Mouse (Mus musculus): ENCODE results near the gene Tspear. TPM values are rescaled to one million over a fixed set of nuclear protein-coding genes. Genes with fewer than 3 reads are reported as not detected.
"Not testable (repeated sequence)": the region's sequence is repeated elsewhere in the genome, so short reads cannot be mapped to it uniquely, and the experiment has no call there.

The Tspear gene
- total RNA-seq, 2 experiments from 2014 or later: 0.16 to 0.23 TPM

DNA sequence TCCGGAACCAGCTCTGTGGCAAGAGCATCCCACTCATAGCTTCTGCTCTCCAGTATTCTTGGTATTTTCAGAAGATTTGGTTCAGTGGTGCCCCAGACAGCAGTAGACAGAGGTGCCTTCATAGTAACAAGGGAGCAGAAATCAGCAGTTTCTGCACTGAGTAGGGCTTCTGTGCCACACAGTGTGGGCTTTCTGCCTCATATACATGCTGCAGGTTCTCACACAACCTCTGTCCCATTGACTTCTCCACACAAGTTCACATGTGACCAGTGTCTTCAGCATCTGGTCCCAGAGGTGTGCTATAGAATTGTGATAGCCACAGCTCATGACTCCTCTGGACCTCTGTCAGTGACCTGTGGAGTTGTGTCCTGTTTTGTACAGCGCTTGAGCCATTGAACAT lies 102.3 kb downstream of the Tspear start:
- DNase-seq: no peak

GRCm38 (mm10) chr10:77794976-77795375 lies 108.6 kb downstream of the Tspear start, which contains the start of gene Gm9639:
TSS of gene Gm9639 (minus strand) at chr10:77795076.
- DNase-seq: no peak

DNA sequence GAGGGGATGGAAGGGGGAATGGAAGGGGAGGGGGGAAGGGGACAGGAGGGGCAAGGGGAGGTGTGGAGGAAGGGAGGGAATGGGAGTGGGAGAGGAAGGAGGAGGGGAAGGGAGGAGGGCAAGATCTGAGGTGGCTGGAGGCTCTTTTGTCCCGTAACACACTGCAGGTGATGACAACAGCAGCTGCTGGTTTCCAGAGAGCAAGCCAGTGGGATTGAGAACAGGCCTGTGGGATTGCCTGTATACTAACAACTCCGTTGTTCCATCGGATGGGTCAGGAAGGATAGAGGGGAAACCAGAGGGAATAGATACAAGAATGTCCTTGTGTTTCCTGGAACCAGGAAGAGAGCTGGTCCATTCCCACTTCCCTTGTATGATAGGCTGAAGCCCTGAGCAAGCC lies 111.3 kb downstream of the Tspear start:
- no peak for DNase-seq

GRCm38 (mm10) chr10:77798164-77798920 lies 112.0 kb downstream of the Tspear start:
- DNase-seq: not testable (repeated sequence)

- no peak for DNase-seq
Observed at GRCm38 (mm10) chr10:77798921-77799508, 112.6 kb downstream of the Tspear start, which contains the start of gene Gm19668. TSS of gene Gm19668 (minus strand) at chr10:77799133.

GRCm38 (mm10) chr10:77804095-77804494 lies 117.7 kb downstream of the Tspear start:
- DNase-seq: no peak

GRCm38 (mm10) chr10:77811743-77812142 lies 125.4 kb downstream of the Tspear start, which contains the start of gene Gm9507:
TSS of gene Gm9507 (minus strand) at chr10:77811843.
- no peak for DNase-seq

DNA sequence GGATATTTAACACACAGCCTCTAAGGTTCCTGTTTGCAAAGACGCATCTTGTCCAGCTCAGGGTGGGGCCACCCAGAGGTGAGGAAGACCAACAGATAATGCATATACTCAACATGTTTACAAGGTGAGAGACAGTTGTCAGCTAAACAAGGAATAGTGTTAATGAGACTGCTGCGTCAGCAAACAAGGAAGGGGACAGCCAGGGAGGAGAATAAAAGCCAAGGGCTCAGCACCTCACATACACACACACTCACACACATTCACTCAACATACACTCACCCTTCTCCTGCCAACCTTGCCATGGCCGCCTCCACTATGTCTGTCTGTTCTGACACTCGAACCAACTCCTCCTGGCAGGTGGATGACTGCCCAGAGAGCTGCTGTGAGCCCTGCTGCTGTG lies 128.0 kb downstream of the Tspear start, which contains the start of gene Gm2696:
Gene Gm2696 (plus strand): TSS at position 301 of the 400 bp plus-strand sequence.
- no peak for DNase-seq

DNA sequence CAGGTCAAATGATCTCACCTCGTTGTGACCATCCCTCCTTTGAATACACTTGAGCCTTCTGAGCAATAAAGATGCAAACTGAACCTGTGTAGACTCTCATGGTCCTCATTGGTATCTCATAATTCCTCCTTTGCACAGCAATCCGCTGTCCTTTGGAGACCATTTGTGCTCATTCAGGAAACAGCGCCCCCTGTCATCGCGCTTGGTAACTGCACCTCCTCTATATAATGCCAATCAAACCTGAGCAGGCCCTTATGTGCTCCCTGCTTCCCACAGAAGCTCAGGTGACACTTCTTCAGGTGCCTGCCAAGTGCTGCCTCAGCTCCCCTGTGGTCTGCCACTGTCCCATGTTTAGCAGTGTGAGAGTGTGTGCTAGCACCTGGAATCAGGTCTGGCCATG lies 129.1 kb downstream of the Tspear start:
- DNase-seq: peak in 1 of 2 experiments; percentile 26

DNA sequence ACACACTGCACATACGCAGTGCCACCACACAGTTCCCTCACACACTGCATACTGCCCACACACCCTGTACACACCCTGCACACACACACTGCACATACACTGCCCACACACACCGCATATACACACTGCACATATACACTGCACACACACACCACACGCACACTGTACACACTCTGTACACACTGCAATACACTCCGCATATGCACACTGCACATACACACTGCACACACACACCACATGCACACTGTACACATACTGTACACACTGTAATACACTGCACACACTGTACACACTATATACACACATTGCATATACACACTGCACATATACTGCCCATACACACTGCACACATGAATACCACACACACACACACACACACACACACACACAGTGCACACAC lies 132.2 kb downstream of the Tspear start:
- no peak for DNase-seq

GRCm38 (mm10) chr10:77819203-77819602 lies 132.8 kb downstream of the Tspear start:
- DNase-seq: no peak

GRCm38 (mm10) chr10:77826951-77827350 lies 140.6 kb downstream of the Tspear start, which contains the start of gene Krtap10-4:
TSS of gene Krtap10-4 (minus strand) at chr10:77827095.
- no peak for DNase-seq

DNA sequence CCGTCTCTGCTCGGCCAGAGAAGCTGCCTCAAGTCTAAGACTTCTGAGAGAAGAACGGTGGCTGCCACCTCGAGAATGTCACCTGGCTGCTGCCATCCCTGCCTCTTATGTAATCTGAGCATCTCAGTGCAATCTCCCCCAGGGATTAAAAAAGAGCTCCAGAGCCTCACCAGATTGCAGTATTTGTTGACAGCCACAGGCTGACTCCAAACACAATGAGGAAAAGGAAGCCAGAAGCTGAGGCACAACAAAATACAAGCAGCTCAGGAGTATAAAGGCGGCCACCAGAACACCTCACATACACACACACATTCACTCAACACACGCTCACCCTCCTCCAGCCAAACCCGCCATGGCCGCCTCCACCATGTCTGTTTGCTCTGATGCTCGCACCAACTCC lies 149.3 kb downstream of the Tspear start, which contains the start of gene Krtap10-10:
Gene Krtap10-10 (plus strand): TSS at position 301 of the 400 bp plus-strand sequence.
- DNase-seq: no peak

- DNase-seq: peak; percentile 26 to 32
Observed at GRCm38 (mm10) chr10:77839006-77839405, 152.6 kb downstream of the Tspear start.

GRCm38 (mm10) chr10:77846503-77846902 lies 160.1 kb downstream of the Tspear start, which contains the start of gene Gm36176:
TSS of gene Gm36176 (plus strand) at chr10:77846803.
- DNase-seq: no peak

- DNase-seq: no peak
Observed at GRCm38 (mm10) chr10:77846961-77847360, 160.6 kb downstream of the Tspear start.

DNA sequence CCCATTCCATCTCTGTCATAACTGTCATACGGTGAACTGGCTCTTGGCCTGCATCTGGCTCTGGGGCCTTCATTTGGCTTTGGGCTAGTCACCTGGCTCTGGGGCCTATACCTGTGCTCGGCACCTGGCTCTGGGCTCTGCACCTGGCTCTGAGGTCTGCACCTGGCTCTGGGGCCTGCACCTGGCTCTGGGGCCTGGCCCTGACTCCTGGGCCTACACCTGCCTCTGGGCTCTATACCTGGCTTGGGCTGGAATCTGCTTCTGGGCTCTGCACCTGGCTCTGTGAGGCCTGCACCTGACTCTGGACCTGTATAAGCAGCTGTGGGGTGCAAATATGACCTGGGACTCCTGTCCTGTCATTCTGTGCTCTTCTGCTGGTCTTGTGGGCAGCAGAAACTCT lies 161.2 kb downstream of the Tspear start:
- DNase-seq: no peak

DNA sequence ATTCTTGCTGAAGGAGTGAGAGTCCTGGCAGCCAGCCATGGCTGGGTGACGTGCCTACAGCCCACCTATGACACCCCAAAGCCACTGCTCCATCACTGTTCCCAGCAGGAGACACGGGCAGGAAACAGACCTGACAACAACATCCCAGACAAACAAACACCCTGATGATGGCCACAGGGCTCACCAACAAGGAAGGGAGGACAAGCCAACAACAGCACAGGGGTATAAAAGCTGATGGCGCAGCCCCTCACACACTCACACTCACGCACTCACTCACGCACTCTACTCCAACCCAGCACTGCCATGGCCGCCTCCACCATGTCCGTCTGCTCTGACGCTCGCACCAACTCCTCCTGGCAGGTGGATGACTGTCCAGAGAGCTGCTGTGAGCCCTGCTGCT lies 166.2 kb downstream of the Tspear start, which contains the start of gene Gm10318:
Gene Gm10318 (plus strand): TSS at position 301 of the 400 bp plus-strand sequence.
- no peak for DNase-seq

DNA sequence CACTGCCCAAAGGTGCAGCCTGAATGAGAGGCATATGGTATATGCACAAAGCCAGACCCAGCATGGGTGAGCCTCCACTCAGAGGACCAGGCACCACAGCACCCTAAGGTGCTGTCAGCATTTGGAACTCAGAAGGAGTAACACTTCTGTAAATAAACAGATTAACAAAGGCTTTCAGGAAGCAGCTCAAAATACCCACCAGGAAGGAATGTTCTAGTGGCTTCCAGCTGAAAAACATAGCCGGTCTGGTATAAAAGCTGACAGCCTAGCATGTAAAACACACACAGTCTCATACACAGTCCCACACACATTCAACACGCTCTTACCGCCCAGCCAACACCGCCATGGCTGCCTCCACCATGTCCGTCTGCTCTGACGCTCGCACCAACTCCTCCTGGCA lies 175.3 kb downstream of the Tspear start, which contains the start of gene Gm3285:
Gene Gm3285 (plus strand): TSS at position 301 of the 400 bp plus-strand sequence.
- DNase-seq: no peak

DNA sequence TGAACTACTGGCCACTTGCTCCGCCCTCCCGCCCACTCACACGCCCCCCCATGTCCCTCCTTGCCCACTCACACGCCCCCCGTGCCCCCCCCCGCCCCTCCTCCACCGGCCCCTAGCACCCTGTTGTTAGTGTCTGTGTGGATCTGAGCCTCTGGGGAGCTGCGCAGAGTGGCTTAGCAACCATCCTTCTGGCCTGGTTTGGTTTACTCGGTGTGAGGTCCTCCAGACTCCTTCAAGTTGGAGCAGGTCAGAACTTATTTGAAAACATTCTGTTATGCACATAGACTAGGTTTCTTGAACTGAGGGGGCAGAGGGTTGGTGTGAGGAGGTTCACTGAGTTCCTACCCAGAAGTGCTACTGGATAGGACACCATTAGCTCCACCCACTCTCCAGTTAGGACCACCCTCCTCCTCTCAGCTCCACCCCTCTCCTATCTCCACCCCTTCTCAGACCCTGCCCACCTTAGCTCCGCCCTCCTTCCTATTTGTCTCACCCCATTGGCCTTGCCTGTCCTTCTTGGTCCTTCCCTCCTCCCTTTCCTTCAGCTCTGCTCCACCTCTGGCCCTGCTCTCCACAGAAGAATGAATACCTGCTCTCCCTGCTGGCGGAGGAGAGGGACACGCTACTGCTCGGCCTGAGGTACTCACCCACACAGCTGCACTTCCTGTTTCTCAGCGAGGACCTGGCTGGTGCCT lies 177.8 kb downstream of the Tspear start:
- peak; percentile 38 for DNase-seq

DNA sequence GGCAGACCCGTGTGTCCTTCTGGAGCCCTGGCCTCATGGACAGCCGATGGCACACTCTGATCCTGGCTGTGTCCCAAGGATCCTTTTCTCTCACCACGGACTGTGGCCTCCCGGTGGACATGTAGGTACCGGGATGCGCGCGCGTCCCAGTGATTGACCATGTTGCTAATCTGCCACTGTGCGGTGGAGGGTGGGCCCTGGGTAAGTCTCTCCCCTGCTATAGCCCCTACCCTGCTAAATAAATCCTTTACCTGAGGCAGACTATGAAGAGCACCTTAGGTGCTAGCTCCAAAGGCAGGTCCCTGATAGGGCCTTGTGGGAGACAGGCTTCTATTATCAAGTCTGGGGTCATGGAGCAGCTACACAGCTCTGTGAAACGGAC lies 178.4 kb downstream of the Tspear start:
- DNase-seq: peak; percentile 25 to 32

DNA sequence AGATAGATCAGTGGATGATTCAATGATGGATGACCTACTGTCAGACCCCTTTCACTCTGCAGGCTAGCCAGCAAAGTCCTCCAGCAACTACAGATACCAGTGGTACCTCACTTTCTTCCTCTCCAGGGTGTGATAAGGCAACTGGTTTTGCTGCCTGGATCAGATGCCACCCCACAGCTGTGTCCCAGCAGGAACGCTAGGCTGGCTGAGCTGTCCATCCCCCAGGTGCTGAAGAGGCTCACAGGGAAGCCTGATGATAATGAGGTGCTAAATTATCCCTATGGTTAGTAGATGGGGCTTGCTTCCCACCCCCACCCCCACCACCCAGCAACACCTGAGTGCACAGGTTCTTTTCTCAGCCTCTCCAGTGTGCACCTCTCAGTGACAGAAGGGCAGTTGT lies 181.2 kb downstream of the Tspear start:
- DNase-seq: no peak
